Mouse (Mus musculus) MEL (cell line): ENCODE results near the gene A2ml1. TPM values are rescaled to one million over a fixed set of nuclear protein-coding genes. Genes with fewer than 3 reads are reported as not detected.
A peak's percentile ranks its signal among the peaks of the same experiment; 100 is the strongest.

Experiments
- DNase-seq: peaks from one replicate; pipeline ENCODE4 v3.0.0; 2011; ENCODE audit warnings: low read depth, low spot score
- H3K27ac ChIP-seq: 2 replicates; pipeline ENCODE4 v1.5.1; 2012; ENCODE audit warnings: low read depth, mild to moderate bottlenecking, control low read depth, low read length, moderate library complexity; ENCODE audit not compliant: control insufficient read depth
- H3K27me3 ChIP-seq, 2 experiments: fragments of 150-350 bp in 1 of 2; sonication (generic) in 1 of 2; 2 replicates each; pipeline ENCODE4 v1.6.1; 2012; ENCODE audit warnings: low read length in 2 of 2, mild to moderate bottlenecking in 2 of 2, improper control_type of control experiment in 1 of 2, moderate library complexity in 1 of 2; ENCODE audit not compliant: insufficient read depth in 2 of 2, control insufficient read depth in 1 of 2
- H3K36me3 ChIP-seq, 2 experiments: 2 replicates each; pipeline ENCODE4 v1.6.1; 2012 to 2014; ENCODE audit warnings: low read length in 2 of 2, improper control_type of control experiment in 1 of 2, inconsistent platforms in 1 of 2, mild to moderate bottlenecking in 1 of 2; ENCODE audit not compliant: insufficient read depth in 2 of 2, control insufficient read depth in 1 of 2
- H3K4me1 ChIP-seq, 2 experiments: fragments of 150-350 bp in 1 of 2; sonication (generic) in 1 of 2; 2 replicates each; pipeline ENCODE4 v1.6.1; 2012; ENCODE audit warnings: low read length in 2 of 2, improper control_type of control experiment in 1 of 2, mild to moderate bottlenecking in 1 of 2; ENCODE audit not compliant: insufficient read depth in 2 of 2, control insufficient read depth in 1 of 2
- H3K4me3 ChIP-seq, 2 experiments: fragments of 150-350 bp in 1 of 2; sonication (generic) in 1 of 2; 2 replicates each; pipeline ENCODE4 v1.5.1; 2012; ENCODE audit warnings: low read depth in 2 of 2, low read length in 2 of 2, mild to moderate bottlenecking in 2 of 2, moderate library complexity in 2 of 2, control low read depth in 1 of 2, improper control_type of control experiment in 1 of 2; ENCODE audit not compliant: control insufficient read depth in 1 of 2, insufficient read depth in 1 of 2
- H3K79me2 ChIP-seq: 2 replicates; pipeline ENCODE4 v1.6.1; 2012; ENCODE audit warnings: mild to moderate bottlenecking, low read length, moderate library complexity; ENCODE audit not compliant: control insufficient read depth, poor library complexity, insufficient read depth
- H3K9ac ChIP-seq: 2 replicates; pipeline ENCODE4 v1.6.1; 2012; ENCODE audit warnings: low read depth, mild to moderate bottlenecking, control low read depth, low read length, moderate library complexity; ENCODE audit not compliant: control insufficient read depth, poor library complexity, severe bottlenecking
- H3K9me3 ChIP-seq: fragments of 150-350 bp; sonication (generic); replicated peaks from 2 replicates; pipeline ENCODE4 v1.6.1; 2012; ENCODE audit warnings: mild to moderate bottlenecking, low read length, improper control_type of control experiment, moderate library complexity; ENCODE audit not compliant: insufficient read depth
- CHD2 ChIP-seq: IDR thresholded peaks from 2 replicates; pipeline ENCODE4 v1.6.1; 2011; ENCODE audit warnings: low read length, improper control_type of control experiment
- CTCF ChIP-seq, 3 experiments: IDR thresholded peaks in 2 of 3; conservative IDR thresholded peaks in 1 of 3; 2 replicates each; pipeline ENCODE4 v1.5.1; 2011 to 2012; ENCODE audit warnings: low read length in 3 of 3, low read depth in 2 of 3, mild to moderate bottlenecking in 2 of 3, improper control_type of control experiment in 1 of 3, inconsistent platforms in 1 of 3, mixed read lengths in 1 of 3, moderate library complexity in 1 of 3; ENCODE audit not compliant: control insufficient read depth in 1 of 3, insufficient read depth in 1 of 3, poor library complexity in 1 of 3, severe bottlenecking in 1 of 3
- E2F4 ChIP-seq: IDR thresholded peaks from 2 replicates; pipeline ENCODE4 v1.6.1; 2011; ENCODE audit warnings: low read depth, low read length, improper control_type of control experiment, borderline replicate concordance
- EP300 ChIP-seq, 2 experiments: IDR thresholded peaks; 2 replicates each; pipeline ENCODE4 v1.6.1; 2011; ENCODE audit warnings: improper control_type of control experiment in 2 of 2, low read length in 2 of 2, low read depth in 1 of 2, mild to moderate bottlenecking in 1 of 2
- GATA1 ChIP-seq: IDR thresholded peaks from 2 replicates; pipeline ENCODE4 v1.6.1; 2011; ENCODE audit warnings: low read depth, low read length, improper control_type of control experiment
- HCFC1 ChIP-seq: IDR thresholded peaks from 2 replicates; pipeline ENCODE4 v1.6.1; 2012; ENCODE audit warnings: low read depth, mild to moderate bottlenecking, inconsistent platforms, low read length, improper control_type of control experiment, moderate library complexity
- JUND ChIP-seq: IDR thresholded peaks from 2 replicates; pipeline ENCODE4 v1.6.1; 2011; ENCODE audit warnings: low read depth, mild to moderate bottlenecking, improper control_type of control experiment, low read length
- MYC ChIP-seq: IDR thresholded peaks from 2 replicates; pipeline ENCODE4 v1.6.1; 2011; ENCODE audit warnings: low read depth, mild to moderate bottlenecking, low read length, improper control_type of control experiment, moderate library complexity
- NELFE ChIP-seq: IDR thresholded peaks from 2 replicates; pipeline ENCODE4 v1.6.1; 2011; ENCODE audit warnings: low read depth, low read length, improper control_type of control experiment
- RCOR1 ChIP-seq: IDR thresholded peaks from 2 replicates; pipeline ENCODE4 v1.6.1; 2012; ENCODE audit warnings: low read depth, mild to moderate bottlenecking, inconsistent platforms, low read length, improper control_type of control experiment
- SIN3A ChIP-seq: IDR thresholded peaks from 2 replicates; pipeline ENCODE4 v1.6.1; 2012; ENCODE audit warnings: low read length, improper control_type of control experiment, inconsistent platforms
- TAL1 ChIP-seq: IDR thresholded peaks from 2 replicates; pipeline ENCODE4 v1.6.1; 2012; ENCODE audit warnings: mild to moderate bottlenecking, inconsistent platforms, low read length, moderate library complexity, mixed read lengths
- ZMIZ1 ChIP-seq: IDR thresholded peaks from 2 replicates; pipeline ENCODE4 v1.6.1; 2012; ENCODE audit warnings: low read depth, mild to moderate bottlenecking, inconsistent platforms, low read length, improper control_type of control experiment, moderate library complexity
- ZNF384 ChIP-seq: IDR thresholded peaks from 2 replicates; pipeline ENCODE4 v1.6.1; 2012; ENCODE audit warnings: low read depth, mild to moderate bottlenecking, inconsistent platforms, low read length, improper control_type of control experiment
- polyA plus RNA-seq, 2 experiments: library from polyadenylated mRNA; stranded (reverse) in 1 of 2; unstranded in 1 of 2; fragments of >175 nt in 1 of 2; fragments of >200 nt in 1 of 2; gene quantifications; 2 replicates each; pipeline versions ENCODE4 v1.2.1 to v1.2.4; 2012; ENCODE audit warnings: low replicate concordance in 2 of 2, low read depth in 1 of 2; ENCODE audit not compliant: insufficient read length in 2 of 2, insufficient read depth in 1 of 2, missing spikeins in 1 of 2
- total RNA-seq: library from RNA; depleted of rRNA; stranded (reverse); fragments of 300-350 nt; gene quantifications from 2 replicates; pipeline ENCODE4 v1.2.3, GENCODE M21; 2012

The A2ml1 gene
- total and polyA plus RNA-seq, 3 experiments: 0.08 to 0.25 TPM; not detected in 1

- TF ChIP-seq EP300 (IDR thresholded peaks at IDR 0.05; ENCODE audit: low read depth in 1 of 2, low read length in 2 of 2): peak; percentile 60 to 75; a peak in 3 of 4 replicates
Observed at GRCm38 (mm10) chr6:128587619-128588018, 6.2 kb upstream of the A2ml1 start (continued).

GRCm38 (mm10) chr6:128585642-128586245 lies 4.3 kb upstream of the A2ml1 start:
- Histone ChIP-seq H3K36me3 (peaks cover 0 to 7% of the 10 kb centered on the region in 2 experiments; a peak in 2 of 4 replicates), H3K27me3 (no peaks in the 10 kb centered on the region), H3K27ac (no peak overlapping the region), H3K9me3 (no peaks in the 10 kb centered on the region), H3K4me3 (no peak overlapping the region), H3K4me1 (peaks cover 0 to 6% of the 10 kb centered on the region in 2 experiments; a peak in 1 of 4 replicates), H3K9ac (no peak overlapping the region), H3K79me2 (no peaks in the 10 kb centered on the region)
- TF ChIP-seq CHD2 (no peak), GATA1 (no peak)
- no peak for DNase-seq

GRCm38 (mm10) chr6:128584070-128584660 lies 2.8 kb upstream of the A2ml1 start:
- no peak overlapping the region for H3K9ac ChIP-seq
- no peak overlapping the region for H3K27ac ChIP-seq
- TF ChIP-seq ZMIZ1: no peak
- TF ChIP-seq E2F4: no peak
- TF ChIP-seq CHD2: no peak
- TF ChIP-seq ZNF384: no peak
- no peak for TF ChIP-seq CTCF (IDR thresholded peaks at IDR 0.05 in 2 of 3, conservative IDR thresholded peaks at IDR 0.05 in 1 of 3; ENCODE audit: control insufficient read depth in 1 of 3, insufficient read depth in 1 of 3, low read depth in 2 of 3, low read length in 3 of 3, poor library complexity in 1 of 3, severe bottlenecking in 1 of 3)
- TF ChIP-seq RCOR1: no peak
- TF ChIP-seq, all 39 proteins: peak for 0
- H3K27me3 ChIP-seq: no peaks in the 10 kb centered on the region
- H3K4me3 ChIP-seq: no peak overlapping the region
- no peaks in the 10 kb centered on the region for H3K9me3 ChIP-seq
- no peak for DNase-seq
- H3K79me2 ChIP-seq: no peaks in the 10 kb centered on the region
- peaks cover 0 to 7% of the 10 kb centered on the region in 2 experiments; a peak in 2 of 4 replicates for H3K36me3 ChIP-seq
- H3K4me1 ChIP-seq: peaks cover 0 to 6% of the 10 kb centered on the region in 2 experiments; a peak in 1 of 4 replicates

GRCm38 (mm10) chr6:128577301-128577700 lies 4.1 kb downstream of the A2ml1 start:
- TF ChIP-seq HCFC1: no peak
- TF ChIP-seq EP300 (IDR thresholded peaks at IDR 0.05; ENCODE audit: low read depth in 1 of 2, low read length in 2 of 2): no peak
- TF ChIP-seq JUND: no peak
- TF ChIP-seq SIN3A: no peak
- no peak for TF ChIP-seq MYC
- no peak for TF ChIP-seq NELFE
- no peak for TF ChIP-seq TAL1
- Histone ChIP-seq H3K4me3 (no peak overlapping the region), H3K79me2 (no peaks in the 10 kb centered on the region), H3K9ac (no peak overlapping the region), H3K36me3 (no peaks in the 10 kb centered on the region), H3K27me3 (no peaks in the 10 kb centered on the region), H3K4me1 (no peaks in the 10 kb centered on the region), H3K9me3 (no peaks in the 10 kb centered on the region), H3K27ac (no peak overlapping the region)
- no peak for DNase-seq
